Mouse (Mus musculus): ENCODE measurements around the gene Gm12184. TPM values are rescaled to one million over a fixed set of nuclear protein-coding genes. Genes with fewer than 3 reads are reported as not detected.

Gm12184 gene
- polyA plus RNA-seq, 1 experiment = 4.6 TPM

DNA sequence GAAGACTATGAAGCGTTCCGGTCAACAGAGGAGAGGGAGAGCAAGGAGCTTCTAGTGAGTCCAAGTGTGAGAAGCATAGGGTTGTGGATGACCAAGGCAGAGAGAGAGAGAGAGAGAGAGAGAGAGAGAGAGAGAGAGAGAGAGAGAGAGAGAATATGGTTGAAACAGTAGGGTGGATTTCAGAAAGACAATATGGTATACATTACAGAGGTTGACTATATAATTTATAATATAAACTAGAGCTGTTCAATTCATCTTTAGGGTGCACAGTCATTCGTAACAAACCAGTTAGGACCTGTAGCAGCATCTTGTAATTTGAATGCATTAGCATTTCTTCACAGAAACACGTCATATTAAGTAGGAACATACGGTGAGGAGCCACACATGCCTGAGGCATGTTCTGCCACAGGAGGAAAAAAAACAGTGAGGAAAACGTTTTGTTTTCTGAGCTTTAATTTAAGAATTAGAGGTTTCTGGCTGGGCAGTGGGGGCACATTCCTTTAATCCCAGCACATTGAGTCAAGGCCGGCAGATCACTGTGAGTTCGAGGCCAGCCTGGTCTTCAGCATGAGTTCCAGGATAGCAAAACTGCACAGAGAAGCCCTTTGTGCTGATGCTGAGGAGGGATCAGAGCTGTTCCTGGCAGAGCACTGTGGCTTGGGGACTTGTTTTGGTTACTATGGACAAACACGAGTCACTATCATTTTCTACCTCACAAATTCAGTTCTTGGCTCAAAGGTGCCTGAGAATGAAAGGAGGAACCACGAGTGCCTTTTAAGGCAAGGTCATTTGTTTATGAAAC lies 12.6 kb upstream of the Gm12184 start:
- Histone ChIP-seq H3K36me3 (ENCODE audit: control insufficient read depth) (no peaks in the 10 kb centered on the region), H3K9me3 (ENCODE audit: control insufficient read depth, low read length) (no peaks in the 10 kb centered on the region), H3K4me1 (ENCODE audit: control insufficient read depth) (peaks cover 29% of the 10 kb centered on the region), H3K27me3 (ENCODE audit: control insufficient read depth) (peaks cover 37% of the 10 kb centered on the region), H3K4me3 (replicated peaks) (no peak overlapping the region)
- TF ChIP-seq TAL1 (IDR thresholded peaks at IDR 0.05; ENCODE audit: low read length) (no peak), GATA1 (IDR thresholded peaks at IDR 0.05; ENCODE audit: low read length) (no peak)

- no peaks in the 10 kb centered on the region for H3K9me3 ChIP-seq (ENCODE audit: control insufficient read depth, low read length)
- peaks cover 37% of the 10 kb centered on the region for H3K27me3 ChIP-seq (ENCODE audit: control insufficient read depth)
- H3K36me3 ChIP-seq (ENCODE audit: control insufficient read depth) = no peaks in the 10 kb centered on the region
- no peak for TF ChIP-seq GATA1 (IDR thresholded peaks at IDR 0.05; ENCODE audit: low read length)
- no peak for TF ChIP-seq TAL1 (IDR thresholded peaks at IDR 0.05; ENCODE audit: low read length)
- peaks cover 36% of the 10 kb centered on the region for H3K4me1 ChIP-seq (ENCODE audit: control insufficient read depth)
- H3K4me3 ChIP-seq (replicated peaks) = peak overlapping the region; percentile 70
These were observed 11.8 kb upstream of the Gm12184 start for GRCm38 (mm10) chr11:48838181-48838797.

DNA sequence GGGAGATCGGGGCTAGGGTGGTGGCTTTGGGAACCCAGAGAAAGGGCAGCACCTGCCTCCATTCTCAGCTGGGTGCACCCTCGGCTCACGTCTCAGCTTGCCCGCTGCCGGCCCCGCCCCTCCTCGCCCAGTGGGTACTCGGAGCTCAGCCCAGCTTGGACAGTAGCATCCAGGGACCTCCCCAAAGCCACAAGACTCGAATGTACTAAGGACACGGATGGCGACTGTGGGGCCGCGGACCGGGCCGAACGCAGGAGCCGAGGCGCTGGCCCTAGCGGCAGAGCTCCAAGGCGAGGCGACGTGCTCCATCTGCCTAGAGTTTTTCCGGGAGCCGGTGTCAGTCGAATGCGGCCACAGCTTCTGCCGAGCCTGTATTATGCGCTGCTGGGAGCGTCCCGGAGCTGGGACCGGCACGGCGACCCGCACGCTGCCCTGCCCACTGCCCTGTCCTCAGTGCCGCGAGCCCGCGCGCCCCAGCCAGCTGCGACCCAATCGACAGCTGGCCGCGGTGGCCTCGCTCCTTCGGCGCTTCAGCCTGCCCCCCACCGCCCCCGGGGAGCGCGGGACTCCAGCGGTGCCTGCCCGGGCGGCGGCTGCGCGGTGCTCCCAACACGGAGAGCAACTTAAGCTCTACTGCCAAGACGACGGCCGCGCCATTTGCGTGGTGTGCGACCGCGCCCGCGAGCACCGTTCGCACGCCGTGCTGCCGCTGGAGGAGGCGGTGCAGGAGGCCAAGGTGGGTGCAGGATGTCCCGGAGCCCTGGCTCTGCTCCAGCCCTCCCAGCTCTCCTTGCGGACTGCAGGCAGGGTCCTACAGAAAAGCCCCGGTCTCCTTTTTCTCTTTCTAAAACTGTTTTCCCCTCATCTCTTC lies 11.1 kb upstream of the Gm12184 start:
- H3K4me3 ChIP-seq (replicated peaks) = peak overlapping the region; percentile 70
- H3K4me1 ChIP-seq (ENCODE audit: control insufficient read depth) = peaks cover 41% of the 10 kb centered on the region
- H3K9me3 ChIP-seq (ENCODE audit: control insufficient read depth, low read length) = no peaks in the 10 kb centered on the region
- H3K27me3 ChIP-seq (ENCODE audit: control insufficient read depth) = peaks cover 37% of the 10 kb centered on the region
- H3K36me3 ChIP-seq (ENCODE audit: control insufficient read depth) = no peaks in the 10 kb centered on the region
- TF ChIP-seq GATA1 (IDR thresholded peaks at IDR 0.05; ENCODE audit: low read length) = no peak
- no peak for TF ChIP-seq TAL1 (IDR thresholded peaks at IDR 0.05; ENCODE audit: low read length)

DNA sequence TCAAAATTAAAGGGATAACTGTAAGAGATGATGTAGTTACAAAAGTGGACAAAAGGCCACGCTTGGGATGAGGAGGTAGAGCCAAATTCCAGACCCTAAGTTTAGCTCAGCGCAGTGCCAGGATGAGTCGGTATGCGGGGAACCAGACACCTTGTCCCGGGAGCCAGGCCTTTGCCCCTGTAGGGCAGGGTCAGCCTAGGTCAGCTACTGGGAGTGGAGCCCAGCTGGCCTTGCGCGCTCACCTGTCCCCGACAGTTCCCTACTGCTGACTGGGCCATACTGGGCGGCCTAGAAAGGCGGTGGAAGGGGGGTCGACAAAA lies 10.5 kb upstream of the Gm12184 start:
- TF ChIP-seq TAL1 (IDR thresholded peaks at IDR 0.05; ENCODE audit: low read length) (no peak), GATA1 (IDR thresholded peaks at IDR 0.05; ENCODE audit: low read length) (no peak)

GRCm38 (mm10) chr11:48835923-48836322 lies 9.5 kb upstream of the Gm12184 start:
- Histone ChIP-seq H3K36me3 (ENCODE audit: control insufficient read depth) (no peaks in the 10 kb centered on the region), H3K27me3 (ENCODE audit: control insufficient read depth) (peaks cover 37% of the 10 kb centered on the region), H3K4me3 (replicated peaks) (no peak overlapping the region), H3K4me1 (ENCODE audit: control insufficient read depth) (peaks cover 41% of the 10 kb centered on the region), H3K9me3 (ENCODE audit: control insufficient read depth, low read length) (no peaks in the 10 kb centered on the region)
- no peak for TF ChIP-seq GATA1 (IDR thresholded peaks at IDR 0.05; ENCODE audit: low read length)
- no peak for TF ChIP-seq TAL1 (IDR thresholded peaks at IDR 0.05; ENCODE audit: low read length)

More for the DNA sequence above, 10.5 kb upstream of the Gm12184 start:
- Histone ChIP-seq H3K27me3 (ENCODE audit: control insufficient read depth) (peaks cover 37% of the 10 kb centered on the region), H3K36me3 (ENCODE audit: control insufficient read depth) (no peaks in the 10 kb centered on the region), H3K4me3 (replicated peaks) (peak overlapping the region; percentile 70), H3K9me3 (ENCODE audit: control insufficient read depth, low read length) (no peaks in the 10 kb centered on the region), H3K4me1 (ENCODE audit: control insufficient read depth) (peaks cover 41% of the 10 kb centered on the region)

GRCm38 (mm10) chr11:48833731-48834639 lies 7.5 kb upstream of the Gm12184 start:
- peak overlapping the region; percentile 66 for H3K4me3 ChIP-seq (replicated peaks)
- H3K4me1 ChIP-seq (ENCODE audit: control insufficient read depth) = peaks cover 41% of the 10 kb centered on the region
- H3K9me3 ChIP-seq (ENCODE audit: control insufficient read depth, low read length) = no peaks in the 10 kb centered on the region
- H3K27me3 ChIP-seq (ENCODE audit: control insufficient read depth) = peaks cover 33% of the 10 kb centered on the region
- no peak for TF ChIP-seq TAL1 (IDR thresholded peaks at IDR 0.05; ENCODE audit: low read length)
- no peak for TF ChIP-seq GATA1 (IDR thresholded peaks at IDR 0.05; ENCODE audit: low read length)
- no peaks in the 10 kb centered on the region for H3K36me3 ChIP-seq (ENCODE audit: control insufficient read depth)

- peaks cover 38% of the 10 kb centered on the region for H3K4me1 ChIP-seq (ENCODE audit: control insufficient read depth)
- H3K36me3 ChIP-seq (ENCODE audit: control insufficient read depth) = no peaks in the 10 kb centered on the region
- H3K9me3 ChIP-seq (ENCODE audit: control insufficient read depth, low read length) = peaks cover 2% of the 10 kb centered on the region; the same call in 1 of the 2 replicates
- TF ChIP-seq TAL1 (IDR thresholded peaks at IDR 0.05; ENCODE audit: low read length) (no peak), GATA1 (IDR thresholded peaks at IDR 0.05; ENCODE audit: low read length) (no peak)
- H3K27me3 ChIP-seq (ENCODE audit: control insufficient read depth) = peaks cover 28% of the 10 kb centered on the region
- H3K4me3 ChIP-seq (replicated peaks) = peak overlapping the region; percentile 66
These were observed 6.7 kb upstream of the Gm12184 start for GRCm38 (mm10) chr11:48833078-48833730.

GRCm38 (mm10) chr11:48831273-48831672 lies 4.8 kb upstream of the Gm12184 start:
- H3K9me3 ChIP-seq (ENCODE audit: control insufficient read depth, low read length) = peaks cover 11% of the 10 kb centered on the region
- H3K27me3 ChIP-seq (ENCODE audit: control insufficient read depth) = peaks cover 25% of the 10 kb centered on the region
- peaks cover 33% of the 10 kb centered on the region for H3K4me1 ChIP-seq (ENCODE audit: control insufficient read depth)
- H3K36me3 ChIP-seq (ENCODE audit: control insufficient read depth) = no peaks in the 10 kb centered on the region
- TF ChIP-seq GATA1 (IDR thresholded peaks at IDR 0.05; ENCODE audit: low read length) (no peak), TAL1 (IDR thresholded peaks at IDR 0.05; ENCODE audit: low read length) (no peak)
- H3K4me3 ChIP-seq (replicated peaks) = no peak overlapping the region
